Mouse (Mus musculus) adrenal gland, adult 18-20 months (tissue): ENCODE data around the gene Lpcat2. TPM values are rescaled to one million over a fixed set of nuclear protein-coding genes. Genes with fewer than 3 reads are reported as not detected.

Source experiments
- DNase-seq, 2 experiments: peaks; one replicate each; pipeline ENCODE4 v3.0.0; 2021 to 2022; ENCODE audit warnings: low spot score in 2 of 2
- microRNA-seq, 2 experiments: library from miRNA; unstranded; fragments of <30 nt; microRNA quantifications; one replicate each; pipeline ENCODE4 v1.2.0; 2021; ENCODE audit warnings: borderline number of aligned reads in 2 of 2
- total RNA-seq, 2 experiments: library from RNA; stranded (reverse); gene quantifications; 1 replicate in 1 of 2; 2 replicates in 1 of 2; pipeline ENCODE4 v1.2.3; 2021

The Lpcat2 gene
- total RNA-seq, 2 experiments from 2014 or later: 2.0 to 16.3 TPM

GRCm38 (mm10) chr8:92906553-92906952 lies 51.4 kb downstream of the Lpcat2 start:
- no peak for DNase-seq

GRCm38 (mm10) chr8:92908448-92908847 lies 53.3 kb downstream of the Lpcat2 start:
- no peak for DNase-seq

- DNase-seq: no peak
Observed at GRCm38 (mm10) chr8:92911477-92911876, 56.3 kb downstream of the Lpcat2 start.

GRCm38 (mm10) chr8:92913396-92913795 lies 58.3 kb downstream of the Lpcat2 start:
- DNase-seq: no peak

GRCm38 (mm10) chr8:92916082-92916481 lies 60.9 kb downstream of the Lpcat2 start:
- no peak for DNase-seq

GRCm38 (mm10) chr8:92921768-92922167 lies 66.6 kb downstream of the Lpcat2 start:
- DNase-seq: no peak

- no peak for DNase-seq
Observed at GRCm38 (mm10) chr8:92928986-92929385, 73.8 kb downstream of the Lpcat2 start.

GRCm38 (mm10) chr8:92938056-92938455 lies 82.9 kb downstream of the Lpcat2 start:
- no peak for DNase-seq

- DNase-seq: no peak
Observed at GRCm38 (mm10) chr8:92949071-92949470, 93.9 kb downstream of the Lpcat2 start.

- DNase-seq: no peak
Observed at GRCm38 (mm10) chr8:92950639-92951371, 95.7 kb downstream of the Lpcat2 start.

GRCm38 (mm10) chr8:92954044-92954443 lies 98.9 kb downstream of the Lpcat2 start:
- DNase-seq: no peak

GRCm38 (mm10) chr8:92959779-92960178 lies 104.6 kb downstream of the Lpcat2 start, which contains the start of gene Slc6a2:
Slc6a2 (plus strand) TSS chr8:92960079.
- no peak for DNase-seq

GRCm38 (mm10) chr8:92960451-92960911 lies 105.3 kb downstream of the Lpcat2 start:
- peak; percentile 13 to 24 for DNase-seq

GRCm38 (mm10) chr8:92961088-92961487 lies 105.9 kb downstream of the Lpcat2 start:
- DNase-seq: no peak

- DNase-seq: no peak
Observed at GRCm38 (mm10) chr8:92964556-92964955, 109.4 kb downstream of the Lpcat2 start.

Small RNA genes lying within 50 kb of the gene (microRNA-seq; reads per million reads assigned to microRNA genes)
- gene Gm22151: 0 reads per million in 2 experiments

Other genes starting within 250 kb of the Lpcat2 start
- gene Irx6, start 181.1 kb upstream of the Lpcat2 start, total RNA-seq: not detected
- gene Mmp2, start 28.0 kb upstream of the Lpcat2 start, total RNA-seq: 10 to 100 TPM; 18.1 to 46.2 TPM
- 1 to 10 TPM in 1 of 2 experiments, not detected in 1; 1.2 TPM for gene Capns2, start 46.1 kb downstream of the Lpcat2 start, total RNA-seq
- 10 to 100 TPM in 1 of 2 experiments, 1 to 10 TPM in 1; 6.6 to 13.7 TPM for gene Slc6a2, start 104.7 kb downstream of the Lpcat2 start, total RNA-seq
- gene Ces1a, start 192.9 kb downstream of the Lpcat2 start, total RNA-seq: not detected
- not detected for gene Ces1b, start 224.7 kb downstream of the Lpcat2 start, total RNA-seq